Mouse (Mus musculus) inflammation-experienced regulatory T-cells, adult 6 months (primary cell): ENCODE results near the gene Grid1. TPM values are rescaled to one million over a fixed set of nuclear protein-coding genes. Genes with fewer than 3 reads are reported as not detected.

ENCODE experiments used
- ATAC-seq: one replicate; pipeline ENCODE4 v1.8.0; 2017
- polyA plus RNA-seq, 3 experiments: library from polyadenylated mRNA; unstranded; fragments of 100-300 nt; shearing (Covaris generic); gene quantifications; one replicate each; pipeline ENCODE4 v1.2.1; 2017

Gene Grid1
- not detected for polyA plus RNA-seq

- ATAC-seq, result no peak
Measured at GRCm38 (mm10) chr14:34819919-34820652, at the start of gene Grid1. TSS of gene Grid1 (plus strand) at chr14:34820108.

- ATAC-seq, result no peak
Measured at GRCm38 (mm10) chr14:34770467-34770866, 49.4 kb upstream of the Grid1 start.

DNA sequence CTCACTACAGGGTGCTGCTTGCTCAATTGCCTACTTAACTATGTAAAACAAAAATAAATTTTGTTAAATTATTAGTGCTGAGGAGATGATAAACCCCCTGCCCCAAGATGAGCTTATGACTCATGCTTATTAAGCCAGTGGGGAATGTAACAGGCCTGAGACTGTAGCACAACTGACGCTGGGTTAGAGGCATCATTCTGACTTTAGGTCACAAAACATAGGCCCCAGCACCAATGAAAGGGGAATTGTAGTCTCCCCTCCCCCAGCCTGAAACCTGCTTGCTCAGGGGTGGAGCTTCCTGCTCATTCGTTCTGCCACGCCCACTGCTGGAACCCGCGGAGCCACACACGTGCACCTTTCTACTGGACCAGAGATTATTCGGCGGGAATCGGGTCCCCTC lies 48.3 kb upstream of the Grid1 start:
- ATAC-seq, result no peak

- peak; percentile 49 for ATAC-seq
Measured at GRCm38 (mm10) chr14:34772132-34772531, 47.8 kb upstream of the Grid1 start.

DNA sequence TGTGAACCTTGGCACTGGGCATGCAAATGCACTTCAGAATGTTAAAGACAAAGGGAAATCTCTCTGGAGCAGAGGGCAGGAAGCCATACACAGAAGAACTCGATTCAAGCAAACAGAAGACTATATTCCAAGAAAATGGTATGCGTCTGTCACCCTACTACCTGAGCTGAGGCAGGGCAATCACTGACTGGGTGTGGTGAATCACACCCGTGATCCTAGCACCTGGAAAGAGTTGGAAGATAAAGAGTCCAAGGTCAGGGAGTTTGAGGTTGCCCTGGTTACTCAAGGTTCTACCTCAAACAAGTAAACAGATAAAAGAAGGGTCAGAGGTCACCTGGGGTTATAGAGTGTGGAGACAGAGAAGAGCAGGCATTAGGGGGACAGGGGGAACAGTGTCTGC lies 46.2 kb upstream of the Grid1 start:
- ATAC-seq, result no peak

- no peak for ATAC-seq
Measured at GRCm38 (mm10) chr14:34774231-34774630, 45.7 kb upstream of the Grid1 start.

DNA sequence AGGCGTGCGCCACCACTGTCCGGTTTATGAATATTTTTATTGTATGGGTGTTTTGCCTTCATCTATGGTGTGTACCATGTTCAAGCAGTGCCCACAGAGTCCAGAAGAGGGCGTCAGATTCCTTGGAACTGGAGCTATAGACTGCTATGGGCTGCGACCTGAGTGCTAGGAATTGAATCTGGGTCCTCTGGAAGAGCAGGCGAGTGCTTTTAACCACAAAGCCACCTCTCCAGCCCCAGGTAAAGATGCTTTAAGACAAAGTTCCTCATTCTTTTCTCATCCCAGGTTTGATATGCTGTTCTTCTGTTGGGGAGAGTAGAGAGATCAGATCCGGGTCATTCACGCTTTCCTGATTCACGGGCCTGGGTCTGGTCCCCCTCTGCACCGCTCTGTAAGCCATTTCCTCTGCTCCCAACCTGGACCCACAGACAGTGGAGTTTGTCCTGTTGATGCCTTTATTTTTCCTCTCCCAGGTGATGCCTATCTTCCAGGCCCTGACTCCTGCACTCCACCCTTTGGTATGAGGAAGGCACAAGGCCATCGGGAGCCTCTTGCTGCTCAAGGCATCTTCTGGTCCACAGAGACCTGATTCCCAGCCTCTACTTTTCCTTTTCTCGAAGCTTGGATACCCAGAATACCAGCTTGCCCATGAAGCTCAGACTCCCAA lies 43.1 kb upstream of the Grid1 start:
- ATAC-seq, result no peak

GRCm38 (mm10) chr14:34777810-34778209 lies 42.1 kb upstream of the Grid1 start:
- ATAC-seq, result peak; percentile 86

DNA sequence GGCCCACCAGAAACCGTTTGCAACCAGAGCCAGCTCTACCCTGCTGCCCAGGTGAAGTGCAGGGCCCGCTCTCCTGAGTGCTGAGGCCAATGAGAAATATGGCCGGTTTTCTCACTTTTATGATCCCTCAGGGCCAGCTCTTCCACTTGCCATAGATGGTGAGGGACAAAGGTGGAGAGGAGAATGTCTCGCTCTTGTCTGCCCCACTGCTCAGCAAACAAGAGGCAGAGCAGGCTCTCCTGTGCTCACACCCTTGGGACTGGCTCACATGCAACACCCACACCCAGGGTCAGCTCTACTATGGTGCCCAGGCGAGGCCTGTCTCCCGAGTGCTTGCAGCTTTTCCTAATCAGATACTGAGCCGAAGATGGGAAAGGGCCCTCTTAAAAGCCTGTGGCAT lies 41.1 kb upstream of the Grid1 start:
- ATAC-seq, result no peak

DNA sequence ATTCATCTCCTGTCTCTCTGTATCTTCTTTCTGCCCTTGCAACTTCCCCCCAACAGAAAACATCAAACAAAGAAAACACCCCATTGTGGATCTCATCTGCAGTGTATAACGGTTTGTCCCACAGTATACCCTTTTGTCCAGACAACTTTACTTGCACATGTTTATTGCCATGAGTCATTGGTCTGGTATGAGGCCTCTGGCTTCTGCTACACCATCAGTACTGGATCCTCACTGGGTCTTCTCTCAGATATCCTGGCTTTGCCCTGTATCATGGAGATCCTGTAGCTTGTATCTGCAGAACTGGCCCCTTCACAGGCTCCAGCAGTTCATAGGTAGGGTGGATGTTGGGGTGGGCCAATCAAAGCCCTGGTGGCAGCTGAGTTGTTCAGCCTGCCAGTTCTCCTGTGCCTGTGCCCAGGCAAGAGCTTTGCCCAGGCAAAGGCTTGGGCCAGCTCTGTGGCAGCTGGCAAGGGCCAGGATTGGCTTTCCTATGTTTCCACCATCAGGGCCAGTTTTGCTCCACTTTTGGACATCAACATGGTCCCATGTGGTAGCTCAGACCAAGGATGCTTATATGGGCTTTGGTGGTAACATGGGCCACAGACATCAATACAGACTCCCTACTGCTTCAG lies 26.4 kb upstream of the Grid1 start:
- ATAC-seq, result no peak

DNA sequence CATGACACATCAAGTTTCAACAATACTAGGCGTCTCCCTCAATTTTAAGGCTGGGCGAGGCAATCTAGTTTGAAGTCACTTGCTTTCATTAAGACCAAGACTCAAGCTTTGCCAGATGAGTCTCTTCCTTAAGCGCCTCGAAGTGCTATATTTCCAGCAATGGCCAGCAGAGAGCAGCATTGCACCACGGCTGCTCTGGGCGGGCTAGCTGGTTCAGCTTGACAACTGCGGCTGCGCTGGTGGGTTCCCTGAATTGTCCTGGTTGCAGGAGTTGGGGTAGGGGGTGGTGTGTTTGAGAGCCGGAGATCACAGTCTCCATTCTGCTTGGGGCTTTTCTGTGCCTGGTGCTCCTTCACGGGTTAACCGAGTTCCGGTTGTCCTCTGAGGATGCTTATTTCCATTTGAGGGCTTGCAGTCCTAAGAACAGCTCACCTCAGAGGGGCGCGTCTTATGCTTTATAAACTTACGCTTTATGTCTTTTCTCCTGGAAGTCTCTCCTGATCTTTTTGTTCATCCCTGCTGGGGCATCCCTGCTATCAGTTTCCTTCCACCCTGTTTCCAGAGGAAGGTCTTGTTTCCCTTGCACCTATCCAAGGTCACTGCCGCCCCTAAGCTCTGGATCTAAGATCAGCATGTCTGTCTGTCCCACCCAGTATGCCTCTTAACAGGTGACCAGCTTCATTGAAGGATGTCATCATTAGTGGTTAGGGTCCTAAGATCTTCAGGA lies 9.0 kb upstream of the Grid1 start:
- ATAC-seq, result no peak

GRCm38 (mm10) chr14:34811490-34811808 lies 8.5 kb upstream of the Grid1 start:
- ATAC-seq, result no peak

DNA sequence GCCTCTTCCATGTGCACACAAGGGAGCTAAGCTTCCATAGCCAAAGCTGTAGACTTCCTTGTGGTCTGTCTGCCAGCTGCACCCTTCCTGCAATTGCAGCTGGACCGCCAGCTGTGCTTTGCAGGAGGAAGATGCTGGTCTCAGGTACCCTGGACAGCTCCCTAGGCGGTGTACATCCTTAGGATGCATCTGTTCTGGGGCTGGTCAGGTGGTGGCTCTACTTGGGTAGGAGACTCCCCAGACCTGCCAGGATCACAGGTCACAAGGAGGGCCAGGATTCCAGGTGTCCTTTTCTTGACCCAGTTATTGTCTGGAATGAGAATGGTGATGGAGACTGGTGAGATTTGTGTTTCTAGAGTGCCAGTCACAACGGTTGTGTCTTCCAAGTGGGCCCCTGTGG lies 3.6 kb upstream of the Grid1 start:
- ATAC-seq, result no peak

DNA sequence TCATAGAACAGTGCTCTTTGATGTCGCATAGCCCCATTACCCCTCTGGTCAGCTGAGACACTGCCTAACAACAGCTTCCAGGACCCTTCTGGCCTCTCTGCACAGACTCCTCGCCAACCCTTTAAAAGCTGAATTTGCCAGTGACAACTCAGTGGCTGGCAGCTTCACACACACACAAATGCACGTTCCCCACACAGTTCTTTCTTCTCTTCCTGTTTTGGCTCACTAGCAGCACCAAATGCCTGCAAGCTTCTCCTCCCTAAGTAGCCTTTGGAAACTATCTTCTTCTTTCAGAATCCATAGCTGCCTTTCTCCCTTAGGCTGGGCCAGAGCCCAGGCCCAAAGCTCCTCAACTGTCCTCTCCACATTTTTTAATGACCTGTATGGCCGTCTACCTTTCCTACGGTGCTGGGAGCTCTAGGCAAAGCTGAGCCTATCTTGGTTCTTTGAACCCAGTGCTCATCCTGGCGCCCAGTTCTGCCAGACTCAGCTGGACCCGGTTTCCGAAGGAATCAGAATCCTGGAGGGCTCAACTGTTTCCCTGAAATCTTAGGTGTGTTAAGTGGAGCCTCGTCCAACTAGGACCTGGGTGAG lies 1.4 kb upstream of the Grid1 start:
- no peak for ATAC-seq

DNA sequence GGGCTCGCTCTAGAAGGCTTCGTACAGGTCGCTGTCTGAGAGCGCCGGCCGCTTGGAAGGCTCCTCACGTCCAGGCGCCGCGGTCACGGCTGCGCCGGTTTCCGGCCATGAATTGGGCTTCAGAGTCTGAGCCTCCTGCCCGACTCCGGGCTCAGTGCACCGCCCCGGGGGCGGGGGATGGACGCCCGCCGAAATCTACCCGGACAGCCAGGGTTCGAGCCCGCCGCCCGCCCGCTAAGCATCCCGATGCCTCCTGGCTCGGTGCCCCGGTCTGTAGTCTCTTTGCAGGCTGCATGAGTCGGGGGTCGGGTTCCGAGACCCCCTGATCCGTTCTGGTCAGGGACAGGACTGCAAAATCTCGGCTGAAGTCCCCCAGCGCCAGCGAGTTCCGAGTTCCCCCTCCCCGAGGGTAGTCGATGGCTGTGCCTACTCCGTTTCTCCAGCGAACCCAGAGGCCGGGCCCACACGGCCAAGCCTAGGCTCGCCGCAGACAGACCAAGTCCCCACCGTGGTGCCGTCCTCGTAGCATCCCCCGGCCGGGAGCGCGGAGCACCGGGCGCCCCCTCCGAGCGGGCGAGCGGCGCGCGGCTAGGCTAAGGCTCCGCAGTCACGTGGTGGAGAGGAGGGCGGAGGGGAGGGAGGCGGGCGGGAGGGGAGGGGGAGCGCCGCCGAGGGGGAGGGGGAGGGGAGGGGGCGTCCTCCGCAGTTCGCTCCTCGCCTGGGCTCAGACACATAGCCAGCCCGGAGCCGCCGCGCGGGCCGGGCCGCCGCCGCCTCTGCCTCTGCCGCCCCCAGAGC lies 588 bp upstream of the Grid1 start:
- no peak for ATAC-seq

DNA sequence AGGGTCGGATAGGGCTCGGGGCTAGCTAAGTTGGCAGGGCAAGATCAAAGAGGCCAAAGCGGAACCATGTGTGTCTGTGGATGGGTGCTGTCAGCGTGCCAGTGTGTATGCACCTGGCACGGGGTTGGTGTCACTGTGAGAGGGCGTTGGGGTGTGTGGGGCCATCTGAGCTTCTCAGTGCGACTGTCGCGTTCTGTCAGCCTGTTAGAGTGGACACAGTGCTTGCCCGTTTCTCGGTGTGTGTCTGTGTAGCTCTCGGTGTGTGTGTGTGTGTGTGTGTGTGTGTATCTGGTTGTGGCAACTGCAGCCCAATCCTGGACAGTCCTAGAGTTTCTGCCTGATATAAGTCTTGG lies 721 bp downstream of the Grid1 start:
- no peak for ATAC-seq

- no peak for ATAC-seq
Measured at GRCm38 (mm10) chr14:34821131-34821790, 1.4 kb downstream of the Grid1 start.

DNA sequence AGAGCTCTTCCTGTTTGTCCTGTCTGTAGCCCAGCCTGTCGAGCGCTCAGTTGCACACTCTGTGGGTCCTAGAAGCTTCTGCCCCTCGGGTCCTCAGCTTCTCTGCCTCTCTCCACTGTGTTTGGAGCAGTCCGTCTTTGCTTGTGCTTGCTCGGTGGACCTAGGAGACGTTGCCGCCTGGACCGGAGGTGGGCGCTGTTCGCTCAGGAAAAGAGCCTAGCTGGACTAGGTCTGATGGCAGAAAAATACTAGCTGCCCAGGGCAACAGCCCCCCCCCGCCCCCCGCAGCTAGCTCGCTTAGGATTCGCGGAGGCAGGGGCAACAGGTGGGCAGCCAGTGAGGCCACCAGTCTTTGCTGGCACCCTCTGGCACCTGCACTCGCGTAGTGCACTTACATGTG lies 3.2 kb downstream of the Grid1 start:
- ATAC-seq, result no peak

- no peak for ATAC-seq
Measured at GRCm38 (mm10) chr14:34824186-34824585, 4.3 kb downstream of the Grid1 start.

GRCm38 (mm10) chr14:34825902-34826301 lies 6.0 kb downstream of the Grid1 start:
- no peak for ATAC-seq

- no peak for ATAC-seq
Measured at GRCm38 (mm10) chr14:34829831-34830230, 9.9 kb downstream of the Grid1 start.

GRCm38 (mm10) chr14:34837145-34837544 lies 17.2 kb downstream of the Grid1 start:
- no peak for ATAC-seq
